Mouse (Mus musculus) limb, embryonic 11.5 days (tissue): Measurements from ENCODE around the gene Gm5127. TPM values are rescaled to one million over a fixed set of nuclear protein-coding genes. Genes with fewer than 3 reads are reported as not detected.

Experiments used
- ATAC-seq: fragments of 200-750 bp; cut with Nextera tagmentation; 2 replicates; pipeline ENCODE4 v1.8.0; 2017; ENCODE audit warnings: low read depth; ENCODE audit not compliant: insufficient number of reproducible peaks, low FRiP score, low TSS enrichment
- DNase-seq: peaks from one replicate; pipeline ENCODE4 v3.0.0-alpha.2; 2015; ENCODE audit warnings: low spot score
- H3K27ac ChIP-seq: fragments of 300-500 bp; sonication (generic); replicated peaks from 2 replicates; pipeline ENCODE4 v1.5.1; 2014; ENCODE audit warnings: low read depth, mild to moderate bottlenecking, low read length
- H3K27me3 ChIP-seq: fragments of 300-500 bp; sonication (generic); 2 replicates; pipeline ENCODE4 v1.6.1; 2014; ENCODE audit warnings: mild to moderate bottlenecking, low read length, mixed read lengths; ENCODE audit not compliant: control insufficient read depth, insufficient read depth
- H3K36me3 ChIP-seq: fragments of 300-500 bp; sonication (generic); 2 replicates; pipeline ENCODE4 v1.6.1; 2014; ENCODE audit warnings: mild to moderate bottlenecking, low read length, moderate library complexity, mixed read lengths; ENCODE audit not compliant: control insufficient read depth, insufficient read depth
- H3K4me1 ChIP-seq: fragments of 300-500 bp; sonication (generic); 2 replicates; pipeline ENCODE4 v1.6.1; 2014; ENCODE audit warnings: low read length, mixed read lengths; ENCODE audit not compliant: control insufficient read depth, insufficient read depth
- H3K4me2 ChIP-seq: fragments of 300-500 bp; sonication (generic); 2 replicates; pipeline ENCODE4 v1.6.1; 2014; ENCODE audit warnings: low read depth, mild to moderate bottlenecking, moderate library complexity; ENCODE audit not compliant: severe bottlenecking
- H3K4me3 ChIP-seq: fragments of 300-500 bp; sonication (generic); 2 replicates; pipeline ENCODE4 v1.5.1; 2014; ENCODE audit warnings: low read depth, low read length
- H3K9ac ChIP-seq: fragments of 300-500 bp; sonication (generic); 2 replicates; pipeline ENCODE4 v1.6.1; 2014; ENCODE audit warnings: mild to moderate bottlenecking, low read length
- H3K9me3 ChIP-seq: fragments of 300-500 bp; sonication (generic); 2 replicates; pipeline ENCODE4 v1.6.1; 2016; ENCODE audit warnings: low read length; ENCODE audit not compliant: control insufficient read depth
- WGBS: fragments of 180-500 bp; shearing (Covaris S2); extraction: QIAGEN DNeasy Blood & Tissue Kit; methylation state at CpG from one replicate; pipeline ENCODE4 v1.1.7; 2014; 5-methylcytosine and 5-hydroxymethylcytosine counted together
- microRNA-seq: library from miRNA; unstranded; fragments of <30 nt; microRNA quantifications from one replicate; pipeline ENCODE4, GENCODE M21; 2016
- polyA plus RNA-seq: library from polyadenylated mRNA; unstranded; fragments of >200 nt; fragmentation: Nextera tagmentation; extraction: Ambion mirVana; gene quantifications from 2 replicates; pipeline ENCODE4 v1.2.1, GENCODE M21; 2014

Gene Gm5127
- polyA plus RNA-seq, 1 experiment from 2014 or later = 0.24 TPM

- Histone ChIP-seq H3K4me2 (no peak overlapping the region), H3K4me1 (no peaks in the 10 kb centered on the region), H3K9me3 (no peaks in the 10 kb centered on the region), H3K27ac (no peak overlapping the region), H3K4me3 (no peak overlapping the region), H3K27me3 (no peaks in the 10 kb centered on the region), H3K9ac (no peak overlapping the region), H3K36me3 (no peaks in the 10 kb centered on the region)
- DNase-seq = peak; percentile 21
- peak; percentile 57; the same call in 1 of the 2 replicates for ATAC-seq
- WGBS = 28% methylated on average over 2 of the region's 2 CpGs
These were observed 134.2 kb downstream of the Gm5127 start for GRCm38 (mm10) chrX:106717160-106717559.

GRCm38 (mm10) chrX:106742241-106742640 lies 159.3 kb downstream of the Gm5127 start:
- H3K9me3 ChIP-seq = no peaks in the 10 kb centered on the region
- ATAC-seq = no peak
- H3K4me3 ChIP-seq = no peak overlapping the region
- H3K4me2 ChIP-seq = no peak overlapping the region
- H3K4me1 ChIP-seq = no peaks in the 10 kb centered on the region
- no peak for DNase-seq
- no peak overlapping the region for H3K27ac ChIP-seq
- no peaks in the 10 kb centered on the region for H3K36me3 ChIP-seq
- no peaks in the 10 kb centered on the region for H3K27me3 ChIP-seq
- no peak overlapping the region for H3K9ac ChIP-seq

DNA sequence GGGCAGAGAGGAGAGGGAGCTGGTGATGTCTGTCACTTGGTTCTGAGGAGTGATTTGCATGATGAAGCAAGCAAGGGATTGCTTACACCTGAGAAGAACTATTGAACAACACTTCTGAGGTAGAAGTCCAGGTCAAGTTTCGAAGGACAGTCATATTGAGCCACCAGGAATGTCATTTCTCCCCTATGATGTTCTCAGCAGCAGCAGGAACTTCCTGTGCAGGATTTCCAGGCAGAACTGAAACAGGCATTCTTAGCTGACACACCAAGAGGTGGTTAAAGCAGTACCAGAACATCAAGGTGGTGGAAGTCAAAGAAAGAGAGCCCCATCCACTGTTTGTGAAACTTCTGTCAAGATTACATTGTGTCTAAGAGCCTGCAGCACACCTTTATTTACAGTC lies 172.3 kb downstream of the Gm5127 start:
- Histone ChIP-seq H3K36me3 (no peaks in the 10 kb centered on the region), H3K9me3 (no peaks in the 10 kb centered on the region), H3K4me3 (no peak overlapping the region), H3K27me3 (no peaks in the 10 kb centered on the region), H3K4me1 (no peaks in the 10 kb centered on the region), H3K9ac (no peak overlapping the region), H3K27ac (no peak overlapping the region), H3K4me2 (no peak overlapping the region)
- no peak for ATAC-seq
- 78% methylated on average over 1 of the region's 1 CpGs for WGBS
- no peak for DNase-seq

Small RNA genes lying within 50 kb of the gene (microRNA-seq; reads per million reads assigned to microRNA genes)
- gene Gm22102 = not detected

Other genes with a start within 250 kb of the Gm5127 start
- 102 and 111 TPM in 2 replicates for gene Fndc3c1, start 97.8 kb upstream of the Gm5127 start, polyA plus RNA-seq
- 1.0 and 1.3 TPM in 2 replicates for gene Cysltr1, start 20.5 kb downstream of the Gm5127 start, polyA plus RNA-seq